Mouse (Mus musculus): ENCODE data around the gene Npat. TPM values are rescaled to one million over a fixed set of nuclear protein-coding genes. Genes with fewer than 3 reads are reported as not detected.

Npat gene
- total RNA-seq (2021), result 10 to 100 TPM; 11.1 to 12.0 TPM

- intact Hi-C loops (cut with DNase I), result no loop called here
- DNase-seq, result peak; percentile 100
Measured at GRCm38 (mm10) chr9:53536558-53537320, at the start of gene Npat, which contains the start of gene Atm. Gene Npat, plus strand, starts transcription at chr9:53537047. Gene Atm, minus strand, starts transcription at chr9:53536740.

GRCm38 (mm10) chr9:53508053-53508452 lies 28.8 kb upstream of the Npat start:
- intact Hi-C loops (cut with DNase I), result no loop called here
- DNase-seq, result peak; percentile 4 to 6

GRCm38 (mm10) chr9:53514091-53514490 lies 22.8 kb upstream of the Npat start:
- intact Hi-C loops (cut with DNase I), result loop anchor here (10.0 kb wide), 1 partner anchor 259 kb away; no protein-coding TSS in a partner anchor
- DNase-seq, result no peak

GRCm38 (mm10) chr9:53517373-53518009 lies 19.4 kb upstream of the Npat start:
- DNase-seq, result no peak
- intact Hi-C loops (cut with DNase I), result loop anchor here (10.0 kb wide), 1 partner anchor 263 kb away; no protein-coding TSS in a partner anchor

GRCm38 (mm10) chr9:53535416-53536320 lies 1.2 kb upstream of the Npat start:
- intact Hi-C loops (cut with DNase I), result no loop called here

GRCm38 (mm10) chr9:53537336-53537965 lies 604 bp downstream of the Npat start:
- DNase-seq, result peak in 1 of 2 experiments; percentile 51
- intact Hi-C loops (cut with DNase I), result no loop called here

More at GRCm38 (mm10) chr9:53535416-53536320, 1.2 kb upstream of the Npat start:
- peak; percentile 3 to 7 for DNase-seq

GRCm38 (mm10) chr9:53570662-53571061 lies 33.8 kb downstream of the Npat start:
- intact Hi-C loops (cut with DNase I), result no loop called here
- DNase-seq, result no peak

- intact Hi-C loops (cut with DNase I), result no loop called here
- DNase-seq, result peak; percentile 42 to 46
Measured at GRCm38 (mm10) chr9:53572516-53573307, 35.9 kb downstream of the Npat start.

- DNase-seq, result no peak
- intact Hi-C loops (cut with DNase I), result no loop called here
Measured at GRCm38 (mm10) chr9:53575721-53576120, 38.9 kb downstream of the Npat start.

GRCm38 (mm10) chr9:53581870-53582269 lies 45.0 kb downstream of the Npat start:
- intact Hi-C loops (cut with DNase I), result no loop called here

GRCm38 (mm10) chr9:53594764-53595163 lies 57.9 kb downstream of the Npat start:
- DNase-seq, result peak; percentile 70 to 84
- intact Hi-C loops (cut with DNase I), result loop anchor here (2.0 kb wide), 1 partner anchor 78 kb away; no protein-coding TSS in a partner anchor

More at GRCm38 (mm10) chr9:53581870-53582269, 45.0 kb downstream of the Npat start:
- DNase-seq, result no peak

GRCm38 (mm10) chr9:53596971-53597600 lies 60.2 kb downstream of the Npat start:
- DNase-seq, result no peak
- intact Hi-C loops (cut with DNase I), result no loop called here

GRCm38 (mm10) chr9:53598631-53599030 lies 61.8 kb downstream of the Npat start:
- no peak for DNase-seq
- intact Hi-C loops (cut with DNase I), result no loop called here

GRCm38 (mm10) chr9:53601541-53601940 lies 64.7 kb downstream of the Npat start:
- DNase-seq, result peak; percentile 39 to 48
- intact Hi-C loops (cut with DNase I), result no loop called here

GRCm38 (mm10) chr9:53603384-53603783 lies 66.5 kb downstream of the Npat start:
- intact Hi-C loops (cut with DNase I), result no loop called here

GRCm38 (mm10) chr9:53603849-53604248 lies 67.0 kb downstream of the Npat start:
- intact Hi-C loops (cut with DNase I), result no loop called here
- DNase-seq, result no peak

More at GRCm38 (mm10) chr9:53603384-53603783, 66.5 kb downstream of the Npat start:
- DNase-seq, result peak; percentile 33 to 34

GRCm38 (mm10) chr9:53604954-53605353 lies 68.1 kb downstream of the Npat start:
- no peak for DNase-seq
- intact Hi-C loops (cut with DNase I), result no loop called here

GRCm38 (mm10) chr9:53607192-53607591 lies 70.3 kb downstream of the Npat start:
- intact Hi-C loops (cut with DNase I), result no loop called here
- DNase-seq, result no peak

- intact Hi-C loops (cut with DNase I), result no loop called here
- DNase-seq, result no peak
Measured at GRCm38 (mm10) chr9:53607816-53608215, 71.0 kb downstream of the Npat start.
